Mouse (Mus musculus) midbrain, embryonic 16.5 days (tissue): ENCODE data around the gene 4930505A04Rik. TPM values are rescaled to one million over a fixed set of nuclear protein-coding genes. Genes with fewer than 3 reads are reported as not detected.

Experiments used
- ATAC-seq: fragments of 200-750 bp; cut with Nextera tagmentation; 2 replicates; pipeline ENCODE4 v1.8.0; 2017; ENCODE audit warnings: moderate TSS enrichment
- H3K27ac ChIP-seq: fragments of 300-500 bp; sonication (generic); 2 replicates; pipeline ENCODE4 v1.5.1; 2014; ENCODE audit warnings: mild to moderate bottlenecking, low read length, mixed read lengths
- H3K27me3 ChIP-seq: fragments of 300-500 bp; sonication (generic); 2 replicates; pipeline ENCODE4 v1.6.1; 2014; ENCODE audit warnings: low read depth, low read length, mixed read lengths; ENCODE audit not compliant: control insufficient read depth, insufficient read depth
- H3K36me3 ChIP-seq: fragments of 300-500 bp; sonication (generic); 2 replicates; pipeline ENCODE4 v1.6.1; 2014; ENCODE audit warnings: mild to moderate bottlenecking, low read length, moderate library complexity, mixed read lengths; ENCODE audit not compliant: control insufficient read depth, insufficient read depth
- H3K4me1 ChIP-seq: fragments of 300-500 bp; sonication (generic); 2 replicates; pipeline ENCODE4 v1.6.1; 2014; ENCODE audit warnings: mild to moderate bottlenecking, low read length, mixed read lengths; ENCODE audit not compliant: control insufficient read depth, insufficient read depth
- H3K4me2 ChIP-seq: fragments of 300-500 bp; sonication (generic); 2 replicates; pipeline ENCODE4 v1.6.1; 2014; ENCODE audit warnings: mild to moderate bottlenecking, low read length, mixed read lengths
- H3K4me3 ChIP-seq: fragments of 300-500 bp; sonication (generic); 2 replicates; pipeline ENCODE4 v1.5.1; 2014; ENCODE audit warnings: low read depth, mild to moderate bottlenecking, low read length, moderate library complexity, mixed read lengths
- H3K9ac ChIP-seq: fragments of 300-500 bp; sonication (generic); 2 replicates; pipeline ENCODE4 v1.6.1; 2014; ENCODE audit warnings: low read depth, low read length, mixed read lengths
- H3K9me3 ChIP-seq: fragments of 300-500 bp; sonication (generic); replicated peaks from 2 replicates; pipeline ENCODE4 v1.6.1; 2014; ENCODE audit warnings: mild to moderate bottlenecking, low read length, mixed read lengths; ENCODE audit not compliant: control insufficient read depth, poor library complexity, severe bottlenecking
- polyA plus RNA-seq: library from polyadenylated mRNA; unstranded; fragments of >200 nt; fragmentation: Nextera tagmentation; extraction: Ambion mirVana; gene quantifications from 2 replicates; pipeline ENCODE4 v1.2.1, GENCODE M21; 2015

The 4930505A04Rik gene
- polyA plus RNA-seq, 1 experiment from 2014 or later, result not detected

- Histone ChIP-seq H3K9me3 (0 out of 2 replicates have a peak, but pooled peaks cover 2% of the 10 kb centered on the region), H3K4me1 (no peaks in the 10 kb centered on the region), H3K27me3 (no peaks in the 10 kb centered on the region), H3K4me2 (no peak overlapping the region), H3K9ac (no peak overlapping the region), H3K36me3 (no peaks in the 10 kb centered on the region), H3K4me3 (no peak overlapping the region), H3K27ac (no peak overlapping the region)
- ATAC-seq, result no peak
These were observed 88.6 kb downstream of the 4930505A04Rik start for GRCm38 (mm10) chr11:30383076-30383475.

Other genes with a start within 250 kb of the 4930505A04Rik start
- gene Sptbn1, start 203.7 kb downstream of the 4930505A04Rik start, polyA plus RNA-seq, result 185 TPM in 2 replicates
- gene Acyp2, start 177.8 kb upstream of the 4930505A04Rik start, polyA plus RNA-seq, result 21.0 and 23.4 TPM in 2 replicates